Mouse (Mus musculus) cerebellum, adult (tissue): Measurements from ENCODE around the gene Dnase1l3.

ENCODE experiments used
- ATAC-seq: cut with Nextera tagmentation; 2 replicates; pipeline ENCODE4 v1.9.2; 2017; ENCODE audit warnings: mild to moderate bottlenecking, moderate library complexity, mixed read lengths; ENCODE audit not compliant: insufficient number of reproducible peaks, low FRiP score, low TSS enrichment

The Dnase1l3 gene

GRCm38 (mm10) chr14:7986913-7987312 is 7.5 kb downstream of the Dnase1l3 start:
- ATAC-seq: no peak

- ATAC-seq: no peak
Observed at GRCm38 (mm10) chr14:7981226-7981625, 13.1 kb downstream of the Dnase1l3 start.

- no peak for ATAC-seq
Observed at GRCm38 (mm10) chr14:7978183-7978582, 16.2 kb downstream of the Dnase1l3 start.

GRCm38 (mm10) chr14:7977471-7977870 is 16.9 kb downstream of the Dnase1l3 start:
- no peak for ATAC-seq

GRCm38 (mm10) chr14:7975177-7975576 is 19.2 kb downstream of the Dnase1l3 start:
- no peak for ATAC-seq

- no peak for ATAC-seq
Observed at GRCm38 (mm10) chr14:7974643-7975042, 19.7 kb downstream of the Dnase1l3 start.

GRCm38 (mm10) chr14:7971889-7972493 is 22.4 kb downstream of the Dnase1l3 start:
- ATAC-seq: no peak

- ATAC-seq: peak; percentile 55
Observed at GRCm38 (mm10) chr14:7964219-7964889, 30.0 kb downstream of the Dnase1l3 start.

- no peak for ATAC-seq
Observed at GRCm38 (mm10) chr14:7963160-7963559, 31.2 kb downstream of the Dnase1l3 start.

- ATAC-seq: no peak
Observed at GRCm38 (mm10) chr14:7962626-7963025, 31.7 kb downstream of the Dnase1l3 start.

- ATAC-seq: no peak
Observed at GRCm38 (mm10) chr14:7961714-7962113, 32.7 kb downstream of the Dnase1l3 start.

GRCm38 (mm10) chr14:7960616-7961015 is 33.8 kb downstream of the Dnase1l3 start:
- ATAC-seq: peak; percentile 57

- no peak for ATAC-seq
Observed at GRCm38 (mm10) chr14:7957049-7957448, 37.3 kb downstream of the Dnase1l3 start, which contains the start of gene Gm45521. Gm45521 (plus strand) TSS chr14:7957288.

GRCm38 (mm10) chr14:7956427-7956826 is 37.9 kb downstream of the Dnase1l3 start:
- ATAC-seq: no peak

GRCm38 (mm10) chr14:7954071-7954471 is 40.3 kb downstream of the Dnase1l3 start:
- no peak for ATAC-seq

GRCm38 (mm10) chr14:7952610-7953254 is 41.6 kb downstream of the Dnase1l3 start:
- ATAC-seq: no peak

- ATAC-seq: no peak
Observed at GRCm38 (mm10) chr14:7951234-7951633, 43.1 kb downstream of the Dnase1l3 start.

GRCm38 (mm10) chr14:7945261-7945660 is 49.1 kb downstream of the Dnase1l3 start:
- ATAC-seq: no peak

- ATAC-seq: no peak
Observed at GRCm38 (mm10) chr14:7944349-7945039, 49.9 kb downstream of the Dnase1l3 start.

GRCm38 (mm10) chr14:7943801-7944135 is 50.6 kb downstream of the Dnase1l3 start:
- no peak for ATAC-seq
